ENCODE assay signal across 10 mouse cellular contexts in genomic region chr10:45485226-45485760, GRCm38 (mm10). TPM values are rescaled to one million over a fixed set of nuclear protein-coding genes. Genes with fewer than 3 reads are reported as not detected.
DNase-seq lines count a peak whose midpoint lies in the region; ATAC-seq lines count a peak whose summit lies in the region.
"Had no signal": no experiment of that assay in that cellular context is flagged by ENCODE, and none has a peak within 500 bp of the region (broad histone marks: within the 10 kb centered on the region; RNA-seq: fewer than 3 reads in every experiment).

No protein-coding gene starts in this region.

- H3K27ac ChIP-seq in heart, embryonic 16.5 days (ENCODE audit: low read length): no peak overlapping the region
- peak overlapping the region; percentile 90 for H3K27ac ChIP-seq in hindbrain, embryonic 12.5 days
- peak overlapping the region; percentile 94 for H3K27ac ChIP-seq in midbrain, embryonic 12.5 days (replicated peaks)
- H3K27ac ChIP-seq: macrophage had no signal

- H3K9me3 ChIP-seq in heart, embryonic 16.5 days (replicated peaks; ENCODE audit: control insufficient read depth, low read length): no peaks in the 10 kb centered on the region
- H3K9me3 ChIP-seq in hindbrain, embryonic 12.5 days (replicated peaks): no peaks in the 10 kb centered on the region
- H3K9me3 ChIP-seq in midbrain, embryonic 12.5 days: no peaks in the 10 kb centered on the region

- no peak; the same call in 1 of the 2 replicates for ATAC-seq in heart, embryonic 16.5 days (replicated peaks; ENCODE audit: extremely low read depth, insufficient read depth, low FRiP score)
- no peak for ATAC-seq in hindbrain, embryonic 12.5 days (ENCODE audit: low FRiP score)
- ATAC-seq in midbrain, embryonic 12.5 days (ENCODE audit: low FRiP score, low read depth): no peak
- ATAC-seq: Patski had no signal

- peak overlapping the region; percentile 65; the same call in 1 of the 2 replicates for H3K9ac ChIP-seq in heart, embryonic 16.5 days (ENCODE audit: low read length)
- peak overlapping the region; percentile 76 for H3K9ac ChIP-seq in hindbrain, embryonic 12.5 days
- peak overlapping the region; percentile 78 for H3K9ac ChIP-seq in midbrain, embryonic 12.5 days (replicated peaks)

- 4% methylated on average over 32 of the region's 32 CpGs for WGBS in heart, embryonic 16.5 days
- WGBS in hindbrain, embryonic 12.5 days: 1% methylated on average over 31 of the region's 32 CpGs
- under 1% methylated on average over 32 of the region's 32 CpGs for WGBS in midbrain, embryonic 12.5 days

- intact Hi-C loops in heart, postnatal 25 days (cut with DNase I): no loop called here

- H3K4me1 ChIP-seq in heart, embryonic 16.5 days (ENCODE audit: control insufficient read depth, insufficient read depth, low read length): 0 out of 2 replicates have a peak, but pooled peaks cover 2% of the 10 kb centered on the region
- no peaks in the 10 kb centered on the region for H3K4me1 ChIP-seq in hindbrain, embryonic 12.5 days
- no peaks in the 10 kb centered on the region for H3K4me1 ChIP-seq in midbrain, embryonic 12.5 days

- no peaks in the 10 kb centered on the region for H3K36me3 ChIP-seq in heart, embryonic 16.5 days (ENCODE audit: control insufficient read depth, insufficient read depth)
- H3K36me3 ChIP-seq in hindbrain, embryonic 12.5 days: no peaks in the 10 kb centered on the region
- no peaks in the 10 kb centered on the region for H3K36me3 ChIP-seq in midbrain, embryonic 12.5 days

- H3K4me2 ChIP-seq in heart, embryonic 16.5 days (ENCODE audit: low read depth, low read length): peak overlapping the region; percentile 100
- peak overlapping the region; percentile 81 for H3K4me2 ChIP-seq in hindbrain, embryonic 12.5 days (replicated peaks)
- peak overlapping the region; percentile 63 for H3K4me2 ChIP-seq in midbrain, embryonic 12.5 days (replicated peaks)

- H3K27me3 ChIP-seq in heart, embryonic 16.5 days (ENCODE audit: control insufficient read depth, insufficient read depth, low read length): peaks cover 19% of the 10 kb centered on the region
- no peaks in the 10 kb centered on the region for H3K27me3 ChIP-seq in hindbrain, embryonic 12.5 days
- no peaks in the 10 kb centered on the region for H3K27me3 ChIP-seq in midbrain, embryonic 12.5 days

- H3K4me3 ChIP-seq in heart, embryonic 16.5 days (ENCODE audit: low read length): peak overlapping the region; percentile 63
- H3K4me3 ChIP-seq in hindbrain, embryonic 12.5 days: peak overlapping the region; percentile 75
- H3K4me3 ChIP-seq in midbrain, embryonic 12.5 days: peak overlapping the region; percentile 70

- DNase-seq in heart, postnatal 25 days (ENCODE audit: low spot score): no peak
- peak; percentile 43 for DNase-seq in brain, adult 2 months (ENCODE audit: low read depth, low spot score)
- DNase-seq in adrenal gland, postnatal 10 days: no peak
- DNase-seq in Muller cell, postnatal 12 days (ENCODE audit: inconsistent ontology term): no peak
- no peak for DNase-seq in right cerebral cortex, postnatal 25 days

RNA-seq across cellular contexts. Expression of gene Lin28b, which starts 0.9 kb away (rescaled TPM):
- polyA plus RNA-seq in heart, embryonic 16.5 days (2015; fragmentation: Nextera tagmentation; extraction: Ambion mirVana): 2.7 and 3.6 TPM in 2 replicates
- total RNA-seq in heart, postnatal 25 days (2021): under 1 TPM; 0.11 to 0.18 TPM
- 11.1 and 12.7 TPM in 2 replicates for polyA plus RNA-seq in hindbrain, embryonic 12.5 days (2016; fragmentation: Nextera tagmentation; extraction: Ambion mirVana)
- 15.6 and 20.6 TPM in 2 replicates for polyA plus RNA-seq in midbrain, embryonic 12.5 days (2016; fragmentation: Nextera tagmentation; extraction: Ambion mirVana)
- under 1 TPM; 0.06 to 0.15 TPM for total RNA-seq in adrenal gland, postnatal 10 days (2021)
- polyA plus RNA-seq: macrophage, Patski had no signal
